Mouse (Mus musculus): ENCODE measurements around the gene Kazn.

Gene Kazn

DNA sequence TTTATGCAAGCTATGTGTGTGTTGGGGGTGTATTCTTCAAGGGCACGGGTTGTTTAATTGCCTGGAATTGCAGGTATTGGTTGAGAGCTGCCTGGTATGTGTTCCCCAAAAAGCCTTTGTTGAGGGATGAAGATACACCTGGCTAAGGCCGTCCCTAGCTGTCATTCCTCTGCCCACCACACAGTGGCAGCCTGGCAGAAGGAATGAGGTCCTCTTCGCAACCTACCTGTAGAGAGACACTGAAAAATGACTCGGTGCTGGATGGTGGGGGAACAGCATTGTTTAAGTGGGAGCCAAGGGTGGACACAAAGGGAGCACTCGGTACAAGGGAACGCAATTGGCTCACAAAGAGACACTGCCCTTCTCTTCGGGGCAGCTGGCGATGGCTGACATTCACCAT is 125.9 kb downstream of the Kazn start:
- DNase-seq (ENCODE audit: low read depth): no peak

DNA sequence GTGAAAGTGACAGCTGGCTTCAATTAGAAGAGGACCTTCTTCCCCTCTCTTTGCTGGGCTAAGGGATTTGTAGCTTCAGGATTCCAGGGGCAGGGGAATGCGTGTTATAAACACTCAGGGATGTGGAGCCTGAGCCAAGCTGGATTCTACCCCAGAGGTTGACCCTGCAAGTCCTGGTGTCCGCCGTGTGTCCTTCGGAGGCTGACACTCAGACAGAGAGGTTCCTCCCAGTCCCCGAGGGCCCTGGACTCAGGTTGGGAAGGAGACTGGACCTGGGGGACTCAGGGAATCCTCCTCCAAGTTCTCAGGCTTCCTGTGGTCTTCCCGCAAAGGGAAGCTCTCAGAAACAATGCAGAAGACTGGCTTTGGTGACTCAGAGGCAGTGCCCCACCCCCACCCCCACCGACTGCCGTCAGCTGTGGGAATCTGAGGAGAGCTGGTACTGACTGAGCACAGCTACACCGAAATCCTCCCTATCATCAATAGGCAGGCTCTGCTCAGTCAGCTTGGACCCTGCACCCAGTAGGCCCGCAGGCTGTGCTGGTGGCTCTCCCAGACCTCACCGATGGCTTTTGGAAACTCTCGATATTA is 136.0 kb downstream of the Kazn start:
- no peak for DNase-seq (ENCODE audit: low read depth)

DNA sequence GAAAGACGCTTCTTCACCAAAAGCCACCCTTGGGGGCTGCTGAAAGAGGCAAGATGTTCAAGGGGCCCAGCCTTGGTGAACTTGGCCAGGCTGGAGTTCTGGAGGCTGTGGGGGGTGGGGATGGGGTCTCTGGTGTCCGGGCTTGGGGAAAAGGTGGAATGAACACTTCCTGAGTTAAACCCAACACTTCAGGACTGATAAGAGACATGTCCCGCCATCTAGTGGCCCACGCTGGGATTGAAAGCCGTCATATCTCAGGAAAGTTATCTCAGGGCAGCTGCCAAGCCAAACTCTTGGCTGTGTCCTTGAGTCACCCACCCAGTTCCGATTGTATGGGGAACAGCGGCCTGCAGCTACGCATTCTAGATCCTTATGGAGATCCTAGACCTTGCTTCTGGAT is 140.9 kb downstream of the Kazn start:
- DNase-seq (ENCODE audit: low read depth): no peak

DNA sequence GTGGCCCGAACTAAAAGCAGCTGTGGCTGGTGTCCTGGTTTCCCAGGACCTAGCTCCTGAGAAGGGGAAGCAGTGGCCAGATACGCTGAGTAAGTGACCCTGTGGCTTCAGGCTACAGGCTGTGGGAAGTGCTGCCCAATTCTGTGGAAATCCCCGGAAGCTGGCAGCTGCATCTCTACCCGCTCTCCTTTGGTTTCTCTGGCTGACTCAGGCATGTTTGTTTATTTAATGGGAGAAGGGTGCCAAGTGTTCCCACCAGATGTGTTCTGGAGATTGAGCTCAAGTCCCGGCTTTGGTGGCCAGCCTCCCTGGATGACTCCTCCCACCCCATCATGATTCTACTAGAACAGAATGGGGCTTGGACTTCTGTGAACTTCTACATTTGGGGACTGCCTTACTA is 141.3 kb downstream of the Kazn start:
- DNase-seq (ENCODE audit: low read depth): no peak

DNA sequence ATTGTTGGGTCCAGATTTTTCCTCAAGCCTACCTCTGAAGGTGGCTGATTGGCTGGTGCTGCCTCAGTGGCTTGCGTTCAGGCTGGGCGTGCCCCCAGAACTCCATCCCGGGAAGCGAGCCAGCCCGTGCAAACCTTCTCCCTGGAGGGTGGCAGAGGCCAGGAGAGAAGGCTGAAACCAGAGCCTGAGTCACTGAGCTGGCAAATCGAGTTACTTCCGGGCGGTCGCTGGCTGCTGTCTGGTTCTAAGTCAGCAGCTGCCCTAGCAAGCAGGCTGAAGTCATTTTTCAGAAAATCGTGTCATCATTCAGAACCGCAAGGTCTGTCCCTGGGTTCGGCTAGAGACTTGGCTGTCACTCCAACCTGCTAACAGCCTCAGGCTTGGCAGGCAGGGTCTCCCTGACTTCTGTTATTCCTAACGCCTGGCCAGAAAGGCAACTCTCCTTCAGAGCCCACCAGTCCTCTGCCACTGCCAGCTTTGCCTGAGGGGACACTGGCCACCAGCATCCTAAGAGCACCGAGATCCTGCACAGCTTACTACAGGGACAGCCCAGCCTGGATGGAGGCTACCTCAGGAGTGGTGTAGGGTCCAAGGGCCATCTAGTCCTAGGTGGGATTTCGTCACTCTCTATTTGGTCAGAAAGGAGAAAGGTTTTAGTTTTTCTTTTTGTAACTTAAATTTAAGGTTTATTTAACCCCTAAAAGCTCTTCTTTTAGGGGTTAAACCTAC is 143.5 kb downstream of the Kazn start:
- no peak for DNase-seq (ENCODE audit: low read depth)

DNA sequence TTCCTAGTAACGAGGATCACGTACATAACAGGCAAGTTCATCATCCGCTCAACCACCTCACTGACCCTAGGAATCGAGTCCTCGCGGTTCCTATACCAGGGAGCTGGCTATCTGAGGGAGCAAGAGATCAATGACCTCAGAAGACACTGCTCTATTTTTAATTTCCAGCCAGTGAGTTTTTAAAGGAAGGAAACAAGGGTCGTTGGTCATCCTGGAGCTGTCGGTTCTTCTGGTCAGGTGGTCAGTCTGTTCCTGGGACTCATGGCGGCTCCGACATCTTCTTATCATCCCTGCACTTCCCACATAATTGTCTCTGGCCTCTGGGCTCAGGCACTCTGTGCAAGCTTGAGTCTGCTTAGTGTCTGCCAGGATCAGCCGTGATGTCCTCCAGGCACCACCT is 144.8 kb downstream of the Kazn start:
- DNase-seq (ENCODE audit: low read depth): no peak

DNA sequence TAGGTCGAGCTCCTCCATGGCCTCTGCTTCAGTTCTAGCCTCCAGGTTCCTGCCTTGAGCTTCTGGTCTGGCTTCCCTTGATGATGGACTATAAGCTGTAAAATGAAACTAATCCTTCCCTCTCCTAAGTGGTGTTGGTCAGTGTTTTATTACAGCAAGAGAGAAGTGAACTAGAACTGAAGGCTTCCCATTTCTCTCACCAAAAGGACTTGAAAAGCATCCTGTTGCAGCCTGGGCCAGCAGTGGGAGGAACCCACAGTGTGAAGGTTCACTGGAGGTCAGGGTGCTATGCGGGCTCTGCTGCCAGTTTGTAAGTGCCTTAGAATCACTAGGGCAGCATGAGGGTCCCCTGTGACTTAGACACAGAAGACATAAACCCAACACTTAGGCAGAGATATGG is 148.1 kb downstream of the Kazn start:
- no peak for DNase-seq (ENCODE audit: low read depth)

DNA sequence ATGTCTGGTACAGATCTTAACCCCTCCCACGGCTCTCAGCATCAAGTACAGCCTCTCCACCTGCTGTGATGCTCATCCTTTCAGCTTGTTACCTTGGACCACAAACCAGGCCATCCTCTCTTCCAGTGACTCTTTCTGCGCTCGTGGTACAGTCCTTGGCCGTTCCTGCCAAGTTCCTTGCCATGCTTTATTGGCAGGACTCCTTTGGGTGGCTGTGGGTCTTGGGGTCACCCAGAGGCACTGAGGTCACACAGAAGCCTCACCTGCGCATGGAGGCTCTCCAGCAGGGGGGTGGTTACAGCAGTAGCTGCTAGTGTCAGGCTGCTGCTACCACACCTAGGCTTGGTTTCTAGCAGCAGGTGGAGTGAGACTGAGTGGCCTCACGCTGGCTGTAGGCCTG is 149.2 kb downstream of the Kazn start:
- DNase-seq (ENCODE audit: low read depth): no peak

- DNase-seq (ENCODE audit: low read depth): no peak
These were observed 150.4 kb downstream of the Kazn start for GRCm38 (mm10) chr4:142088836-142089235.

DNA sequence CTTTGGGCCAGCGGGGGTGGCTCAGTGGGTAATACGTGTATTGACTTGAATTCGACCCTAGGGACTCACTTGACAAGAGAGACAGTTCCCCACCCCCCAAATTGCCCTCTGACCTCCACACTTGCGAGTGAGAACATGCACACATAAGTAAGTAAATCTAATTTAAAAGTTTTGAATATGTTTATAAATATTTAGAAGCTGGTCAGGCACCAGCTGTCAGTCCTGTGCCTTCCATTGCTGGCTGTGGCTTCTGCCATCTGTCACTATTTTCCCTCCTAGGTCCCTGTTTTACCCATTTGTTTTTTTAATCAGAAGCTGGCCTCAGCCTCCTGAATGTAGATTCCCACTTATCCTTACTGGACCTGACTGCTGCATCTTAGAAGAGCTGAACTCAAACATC is 150.8 kb downstream of the Kazn start:
- no peak for DNase-seq (ENCODE audit: low read depth)

DNA sequence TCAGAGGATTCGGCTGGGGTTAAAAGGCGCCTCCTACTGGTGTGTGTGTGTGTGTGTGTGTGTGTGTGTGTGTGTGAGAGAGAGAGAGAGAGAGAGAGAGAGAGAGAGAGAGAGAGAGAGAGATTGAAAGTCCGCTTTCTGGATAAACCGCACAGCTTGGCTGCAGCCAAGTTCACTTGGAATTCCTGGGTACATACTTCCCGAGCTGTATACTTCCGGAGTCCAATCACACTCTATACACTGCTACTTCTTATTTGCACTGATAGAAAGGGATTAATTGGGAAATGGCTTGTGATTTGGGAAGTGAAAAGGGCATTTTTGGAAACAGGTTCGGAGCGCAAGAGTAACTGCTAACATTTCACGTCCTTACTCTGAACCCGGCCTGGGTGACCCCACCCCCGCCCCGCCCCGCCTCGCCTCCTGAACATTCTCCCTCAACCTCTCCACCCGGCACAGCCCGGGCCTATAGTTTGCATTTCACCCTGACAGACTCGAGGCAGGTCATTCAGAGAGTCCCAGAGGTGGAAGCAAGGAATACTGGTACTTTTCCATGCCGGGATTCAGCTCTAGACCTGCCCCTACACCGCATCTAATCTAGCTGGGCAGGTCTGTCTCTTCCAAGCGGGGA is 154.2 kb downstream of the Kazn start:
- no peak for DNase-seq (ENCODE audit: low read depth)

- no peak for DNase-seq (ENCODE audit: low read depth)
These were observed 154.9 kb downstream of the Kazn start, which contains the start of gene Tmem51 for GRCm38 (mm10) chr4:142084131-142084899. Tmem51 (minus strand) TSS chr4:142084304.

DNA sequence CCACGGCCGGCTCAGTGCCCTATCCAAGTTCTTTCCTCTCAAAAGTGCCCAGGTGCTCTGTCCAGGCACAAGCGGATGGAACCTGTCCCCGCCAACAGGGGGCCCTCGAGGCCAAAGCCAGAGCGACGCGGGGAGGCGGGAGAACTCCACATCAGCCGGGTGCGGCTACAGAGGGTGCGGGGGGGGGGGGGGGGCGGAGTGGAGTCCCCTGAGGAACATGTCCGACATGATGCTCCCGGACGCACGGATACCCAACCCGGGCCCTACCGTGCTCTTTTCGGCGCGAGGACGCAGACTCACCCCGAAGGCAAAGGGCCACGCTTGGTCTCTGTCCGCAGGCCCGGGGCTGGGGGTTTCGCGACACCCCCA is 155.5 kb downstream of the Kazn start:
- DNase-seq (ENCODE audit: low read depth): no peak

GRCm38 (mm10) chr4:142083193-142083592 is 156.0 kb downstream of the Kazn start:
- DNase-seq (ENCODE audit: low read depth): no peak

- DNase-seq (ENCODE audit: low read depth): no peak
These were observed 156.5 kb downstream of the Kazn start for GRCm38 (mm10) chr4:142082703-142083102.

- no peak for DNase-seq (ENCODE audit: low read depth)
These were observed 157.4 kb downstream of the Kazn start for GRCm38 (mm10) chr4:142081631-142082283.

GRCm38 (mm10) chr4:142080901-142081630 is 158.1 kb downstream of the Kazn start:
- DNase-seq (ENCODE audit: low read depth): no peak

- no peak for DNase-seq (ENCODE audit: low read depth)
These were observed 158.8 kb downstream of the Kazn start for GRCm38 (mm10) chr4:142080487-142080767.

DNA sequence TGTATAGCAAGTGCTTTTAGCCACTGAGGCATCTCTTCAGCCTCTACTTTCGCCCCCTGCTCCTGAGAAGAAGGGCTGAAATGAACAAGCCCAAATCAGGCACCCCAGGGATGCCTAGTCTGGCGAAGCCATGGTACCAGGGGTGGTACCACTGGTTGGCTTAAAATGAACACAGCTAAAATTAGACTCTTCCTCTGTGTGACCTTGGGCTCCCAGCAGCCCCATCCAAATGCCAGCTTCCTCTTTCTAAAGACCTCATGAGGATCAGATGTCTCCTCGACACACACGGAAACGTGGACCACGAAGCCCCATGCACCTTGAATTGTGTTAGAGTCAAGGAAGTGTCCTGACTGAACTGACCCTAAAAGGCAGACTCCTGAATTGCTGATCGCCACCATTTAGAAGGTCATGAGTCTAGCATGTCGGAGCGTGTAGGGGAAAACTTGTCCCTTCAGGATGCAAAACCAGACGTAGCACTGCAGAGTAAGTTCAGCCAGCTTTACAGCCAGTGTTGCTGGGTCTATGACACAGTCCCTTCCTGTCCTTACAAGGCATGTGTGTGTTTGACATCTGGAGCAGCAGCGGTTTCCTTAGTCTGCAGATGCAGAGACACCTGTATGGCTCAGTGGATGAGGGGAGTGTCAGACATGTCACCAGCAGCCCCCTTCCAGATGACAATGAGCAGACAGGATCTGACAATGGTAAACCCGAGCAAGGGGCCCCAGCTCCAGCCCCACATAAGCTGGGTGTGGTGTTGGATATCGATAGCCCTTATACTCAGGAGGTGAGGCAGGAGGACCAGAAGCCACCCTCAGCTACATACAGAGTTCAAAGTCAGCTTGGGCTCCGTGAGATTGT is 159.3 kb downstream of the Kazn start:
- DNase-seq (ENCODE audit: low read depth): no peak

DNA sequence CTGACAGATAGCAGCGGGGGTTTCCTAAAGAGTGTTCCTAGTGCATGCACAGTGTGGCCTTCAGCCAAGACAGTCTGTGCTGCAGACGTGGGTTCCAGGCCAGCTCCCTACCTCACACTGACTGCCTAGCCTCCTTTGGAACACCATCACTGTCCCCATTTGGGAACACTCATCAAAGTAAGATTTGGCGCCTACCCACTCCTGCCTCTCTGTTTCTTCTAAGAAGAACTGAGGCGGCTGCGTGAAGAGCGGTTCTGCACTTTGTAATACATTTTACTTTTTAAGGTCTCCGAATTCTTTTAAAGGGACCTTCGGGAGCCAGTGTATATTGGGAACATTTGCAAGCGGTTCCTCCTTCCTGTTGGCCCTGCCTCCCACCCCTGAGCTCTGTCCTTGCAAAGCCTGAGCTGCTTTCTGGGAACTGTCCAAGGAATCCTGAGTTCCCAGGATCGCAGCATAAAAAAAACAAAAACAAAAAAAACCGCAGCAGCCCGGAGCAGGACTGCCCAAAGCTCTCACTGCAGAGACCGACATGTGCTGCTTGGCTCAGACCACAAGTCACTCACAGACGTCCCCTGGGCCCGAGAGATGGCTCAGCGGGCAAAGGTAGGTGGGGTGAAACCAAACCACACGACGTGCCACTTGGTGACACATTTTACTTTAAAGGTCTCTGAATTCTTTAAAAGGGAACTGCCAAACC is 161.5 kb downstream of the Kazn start:
- DNase-seq (ENCODE audit: low read depth): no peak
